ENCODE assay signal across 19 mouse cellular contexts in the genomic region with DNA sequence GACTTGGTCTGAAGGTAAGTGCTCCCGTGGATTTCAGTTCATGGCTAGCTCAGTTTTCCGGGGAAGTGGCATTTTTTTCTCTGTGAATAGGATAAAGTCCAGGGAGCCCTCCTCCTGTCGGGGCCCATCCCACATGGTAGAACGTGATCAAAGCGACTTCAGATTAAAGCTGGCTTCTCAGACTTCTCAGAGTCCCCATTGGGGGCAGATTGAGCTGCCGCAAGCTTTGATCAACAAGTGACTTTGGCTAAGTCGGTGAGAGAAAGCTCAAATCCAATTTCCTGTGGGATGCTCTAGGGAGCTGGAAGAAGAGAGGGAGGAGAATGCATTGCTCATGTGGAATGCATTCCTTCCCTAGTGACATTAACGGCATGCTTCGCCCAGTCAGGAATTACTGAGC. TPM values are rescaled to one million over a fixed set of nuclear protein-coding genes. Genes with fewer than 3 reads are reported as not detected.
DNase-seq lines count a peak whose midpoint lies in the region; ATAC-seq and TF ChIP-seq lines count a peak whose summit lies in the region.
"Had no signal": no experiment of that assay in that cellular context is flagged by ENCODE, and none has a peak within 500 bp of the region (broad histone marks: within the 10 kb centered on the region; RNA-seq: fewer than 3 reads in every experiment).

No protein-coding gene starts in this region.

- H3K27me3 ChIP-seq in midbrain, embryonic 13.5 days, result peaks cover 28% of the 10 kb centered on the region; the same call in 1 of the 2 replicates
- no peaks in the 10 kb centered on the region for H3K27me3 ChIP-seq in neural tube, embryonic 15.5 days (replicated peaks)

- H3K9ac ChIP-seq in midbrain, embryonic 13.5 days (replicated peaks), result no peak overlapping the region
- no peak overlapping the region for H3K9ac ChIP-seq in neural tube, embryonic 15.5 days (replicated peaks)
- H3K9ac ChIP-seq: limb, embryonic 13.5 days; liver, embryonic 14.5 days; lung, embryonic 15.5 days had no signal

- H3K4me1 ChIP-seq in midbrain, embryonic 13.5 days (replicated peaks), result peaks cover 15% of the 10 kb centered on the region
- no peaks in the 10 kb centered on the region for H3K4me1 ChIP-seq in neural tube, embryonic 15.5 days

- no peak for TF ChIP-seq CTCF in gastrocnemius, adult 2 months (IDR thresholded peaks at IDR 0.05)

- WGBS in midbrain, embryonic 13.5 days, result 4% methylated on average over 9 of the region's 9 CpGs
- WGBS in neural tube, embryonic 15.5 days, result 42% methylated on average over 9 of the region's 9 CpGs

- no peak overlapping the region; the same call in 1 of the 2 replicates for H3K27ac ChIP-seq in gastrocnemius, adult 2 months
- no peak overlapping the region for H3K27ac ChIP-seq in midbrain, embryonic 13.5 days
- H3K27ac ChIP-seq in neural tube, embryonic 15.5 days (replicated peaks), result no peak overlapping the region
- H3K27ac ChIP-seq: heart, adult 2 months; limb, embryonic 13.5 days; liver, embryonic 14.5 days; lung, embryonic 15.5 days had no signal

- H3K36me3 ChIP-seq in midbrain, embryonic 13.5 days, result no peaks in the 10 kb centered on the region
- H3K36me3 ChIP-seq in neural tube, embryonic 15.5 days, result no peaks in the 10 kb centered on the region
- H3K36me3 ChIP-seq: G1E; limb, embryonic 13.5 days; lung, embryonic 15.5 days had no signal

- 0 out of 2 replicates have a peak, but pooled peaks have one; percentile 43 for ATAC-seq in midbrain, embryonic 13.5 days
- ATAC-seq in neural tube, embryonic 15.5 days (ENCODE audit: low FRiP score), result no peak
- ATAC-seq: inflammation-experienced regulatory T-cells, adult 6 months had no signal

- no peaks in the 10 kb centered on the region for H3K9me3 ChIP-seq in midbrain, embryonic 13.5 days
- H3K9me3 ChIP-seq in neural tube, embryonic 15.5 days (replicated peaks), result no peaks in the 10 kb centered on the region
- H3K9me3 ChIP-seq: limb, embryonic 13.5 days; lung, embryonic 15.5 days had no signal

- no peak overlapping the region for H3K4me3 ChIP-seq in gastrocnemius, adult 2 months
- no peak overlapping the region for H3K4me3 ChIP-seq in midbrain, embryonic 13.5 days (replicated peaks)
- H3K4me3 ChIP-seq in neural tube, embryonic 15.5 days (replicated peaks), result no peak overlapping the region
- H3K4me3 ChIP-seq: heart, adult 2 months; limb, embryonic 13.5 days; lung, embryonic 15.5 days had no signal

- peak; percentile 13 for DNase-seq in gastrocnemius, adult 2 months
- no peak for DNase-seq in gastrocnemius, adult 18-20 months (ENCODE audit: low spot score)
- DNase-seq in thymus, postnatal 4 days, result peak; percentile 6
- DNase-seq in thymus, postnatal 10 days (ENCODE audit: low spot score in 2 of 2), result no peak
- no peak for DNase-seq in heart, postnatal 14 days
- DNase-seq in cerebellum, postnatal 36 days, result no peak
- DNase-seq: adrenal gland, postnatal 36 days; cerebellum, adult 18-20 months; kidney, adult 2 months; kidney, postnatal 4 days; thymus, postnatal 25 days had no signal

- H3K4me2 ChIP-seq in midbrain, embryonic 13.5 days (replicated peaks), result no peak overlapping the region
- no peak overlapping the region for H3K4me2 ChIP-seq in neural tube, embryonic 15.5 days
- H3K4me2 ChIP-seq: limb, embryonic 13.5 days; lung, embryonic 15.5 days had no signal

- intact Hi-C loops in gastrocnemius, adult 2 months (cut with DNase I), result no loop called here
- intact Hi-C loops in heart, postnatal 14 days (cut with DNase I), result no loop called here

RNA-seq across cellular contexts. Expression of gene Galnt10, which starts 10.1 kb away (rescaled TPM):
- total RNA-seq in gastrocnemius, adult 2 months (2021), result 1 to 10 TPM; 5.1 to 6.4 TPM
- 1 to 10 TPM; 4.0 to 4.2 TPM for total RNA-seq in gastrocnemius, adult 18-20 months (2021)
- 13.0 and 15.6 TPM in 2 replicates for polyA plus RNA-seq in midbrain, embryonic 13.5 days (2015; fragmentation: Nextera tagmentation; extraction: Ambion mirVana)
- polyA plus RNA-seq in neural tube, embryonic 15.5 days (2015; fragmentation: Nextera tagmentation; extraction: Ambion mirVana), result 11.7 and 12.7 TPM in 2 replicates
- total RNA-seq in heart, postnatal 14 days (2021), result 10 to 100 TPM; 11.1 to 12.8 TPM

Comparison
In these comparisons a context has a peak if more than half of its experiments do, and no peak if none do; other contexts are left out.
1. DNase-seq: peak in gastrocnemius, adult 2 months (single experiment) and thymus, postnatal 4 days (single experiment); none in gastrocnemius, adult 18-20 months (single experiment), thymus, postnatal 10 days (0 of 2), heart, postnatal 14 days (0 of 2) and cerebellum, postnatal 36 days (0 of 2).